Mouse (Mus musculus): ENCODE data around the gene Pygb.

The Pygb gene

DNA sequence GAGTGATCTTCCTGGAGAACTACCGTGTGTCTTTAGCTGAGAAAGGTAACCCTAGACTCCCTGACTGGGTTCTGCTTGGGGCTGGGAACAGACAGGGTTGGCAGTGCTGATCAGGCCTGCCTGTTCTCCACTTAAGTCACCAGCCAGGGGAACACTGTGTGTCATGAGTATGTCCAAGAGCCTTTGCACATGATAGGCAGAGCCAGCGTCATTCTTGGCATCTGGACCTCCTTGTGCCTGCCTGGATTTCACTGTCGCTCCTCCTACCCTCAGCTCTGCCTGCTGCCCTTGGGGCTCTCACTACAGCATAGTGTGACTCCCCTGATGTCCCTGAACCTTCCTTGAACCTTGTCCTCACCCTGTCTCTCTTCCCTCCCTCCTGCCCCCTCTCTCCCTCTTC lies 39.9 kb downstream of the Pygb start:
- Histone ChIP-seq H3K4me1 (replicated peaks; ENCODE audit: low read depth, low read length) (0 out of 2 replicates have a peak, but pooled peaks cover 2% of the 10 kb centered on the region), H3K9me3 (ENCODE audit: low read length) (no peaks in the 10 kb centered on the region), H3K27me3 (ENCODE audit: insufficient read depth, low read length) (no peaks in the 10 kb centered on the region), H3K4me3 (replicated peaks; ENCODE audit: low read length) (no peak overlapping the region), H3K36me3 (ENCODE audit: insufficient read depth, low read length) (peaks cover 70% of the 10 kb centered on the region)
- TF ChIP-seq CTCF (conservative IDR thresholded peaks at IDR 0.05; ENCODE audit: low read length) (no peak), NANOG (IDR thresholded peaks at IDR 0.05; ENCODE audit: borderline replicate concordance, low read length) (no peak), POU5F1 (IDR thresholded peaks at IDR 0.05; ENCODE audit: borderline replicate concordance, low read length) (no peak)

GRCm38 (mm10) chr2:150828164-150828563 lies 41.6 kb downstream of the Pygb start:
- no peak for TF ChIP-seq NANOG (IDR thresholded peaks at IDR 0.05; ENCODE audit: borderline replicate concordance, low read length)
- TF ChIP-seq CTCF (conservative IDR thresholded peaks at IDR 0.05; ENCODE audit: low read length): no peak
- TF ChIP-seq POU5F1 (IDR thresholded peaks at IDR 0.05; ENCODE audit: borderline replicate concordance, low read length): no peak
- H3K9me3 ChIP-seq (ENCODE audit: low read length): no peaks in the 10 kb centered on the region
- H3K36me3 ChIP-seq (ENCODE audit: insufficient read depth, low read length): peaks cover 81% of the 10 kb centered on the region

GRCm38 (mm10) chr2:150828654-150829053 lies 42.1 kb downstream of the Pygb start:
- no peak overlapping the region for H3K4me3 ChIP-seq (replicated peaks; ENCODE audit: low read length)
- no peaks in the 10 kb centered on the region for H3K9me3 ChIP-seq (ENCODE audit: low read length)

More at GRCm38 (mm10) chr2:150828164-150828563, 41.6 kb downstream of the Pygb start:
- H3K4me1 ChIP-seq (replicated peaks; ENCODE audit: low read depth, low read length): 0 out of 2 replicates have a peak, but pooled peaks cover 2% of the 10 kb centered on the region
- H3K4me3 ChIP-seq (replicated peaks; ENCODE audit: low read length): no peak overlapping the region
- H3K27me3 ChIP-seq (ENCODE audit: insufficient read depth, low read length): no peaks in the 10 kb centered on the region

GRCm38 (mm10) chr2:150830011-150830410 lies 43.5 kb downstream of the Pygb start:
- Histone ChIP-seq H3K27me3 (ENCODE audit: insufficient read depth, low read length) (no peaks in the 10 kb centered on the region), H3K36me3 (ENCODE audit: insufficient read depth, low read length) (peaks cover 91% of the 10 kb centered on the region), H3K4me1 (replicated peaks; ENCODE audit: low read depth, low read length) (0 out of 2 replicates have a peak, but pooled peaks cover 2% of the 10 kb centered on the region), H3K4me3 (replicated peaks; ENCODE audit: low read length) (no peak overlapping the region), H3K9me3 (ENCODE audit: low read length) (no peaks in the 10 kb centered on the region)
- TF ChIP-seq POU5F1 (IDR thresholded peaks at IDR 0.05; ENCODE audit: borderline replicate concordance, low read length) (no peak), NANOG (IDR thresholded peaks at IDR 0.05; ENCODE audit: borderline replicate concordance, low read length) (no peak), CTCF (conservative IDR thresholded peaks at IDR 0.05; ENCODE audit: low read length) (no peak)

More at GRCm38 (mm10) chr2:150828654-150829053, 42.1 kb downstream of the Pygb start:
- Histone ChIP-seq H3K4me1 (replicated peaks; ENCODE audit: low read depth, low read length) (0 out of 2 replicates have a peak, but pooled peaks cover 2% of the 10 kb centered on the region), H3K36me3 (ENCODE audit: insufficient read depth, low read length) (peaks cover 85% of the 10 kb centered on the region), H3K27me3 (ENCODE audit: insufficient read depth, low read length) (no peaks in the 10 kb centered on the region)
- TF ChIP-seq NANOG (IDR thresholded peaks at IDR 0.05; ENCODE audit: borderline replicate concordance, low read length): no peak
- no peak for TF ChIP-seq POU5F1 (IDR thresholded peaks at IDR 0.05; ENCODE audit: borderline replicate concordance, low read length)
- TF ChIP-seq CTCF (conservative IDR thresholded peaks at IDR 0.05; ENCODE audit: low read length): no peak

- H3K27me3 ChIP-seq (ENCODE audit: insufficient read depth, low read length): no peaks in the 10 kb centered on the region
- H3K9me3 ChIP-seq (ENCODE audit: low read length): no peaks in the 10 kb centered on the region
- H3K4me1 ChIP-seq (replicated peaks; ENCODE audit: low read depth, low read length): peaks cover 6% of the 10 kb centered on the region
- TF ChIP-seq POU5F1 (IDR thresholded peaks at IDR 0.05; ENCODE audit: borderline replicate concordance, low read length) (no peak), CTCF (conservative IDR thresholded peaks at IDR 0.05; ENCODE audit: low read length) (no peak), NANOG (IDR thresholded peaks at IDR 0.05; ENCODE audit: borderline replicate concordance, low read length) (no peak)
- peaks cover 98% of the 10 kb centered on the region for H3K36me3 ChIP-seq (ENCODE audit: insufficient read depth, low read length)
- no peak overlapping the region for H3K4me3 ChIP-seq (replicated peaks; ENCODE audit: low read length)
Observed at GRCm38 (mm10) chr2:150830911-150831441, 44.4 kb downstream of the Pygb start.

DNA sequence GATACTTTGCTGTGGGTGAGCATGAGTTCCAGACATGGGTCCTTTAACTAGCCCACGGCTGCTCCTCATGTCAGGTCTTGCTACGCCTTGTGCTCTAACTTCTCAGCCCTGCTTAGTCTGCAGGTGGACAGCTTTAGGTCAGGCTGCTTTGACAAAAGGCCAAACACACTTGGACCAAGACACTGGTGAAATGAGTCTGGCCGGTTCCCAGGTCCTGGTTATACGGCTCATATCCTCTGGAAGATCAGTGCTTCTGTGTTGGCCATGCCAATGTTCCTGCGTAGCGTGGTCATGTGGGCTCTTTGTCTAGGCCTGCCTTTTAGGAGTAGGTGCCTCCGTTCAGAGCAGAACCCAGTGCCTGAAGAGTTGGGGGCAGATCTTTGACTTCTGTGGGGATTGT lies 45.5 kb downstream of the Pygb start:
- Histone ChIP-seq H3K27me3 (ENCODE audit: insufficient read depth, low read length) (no peaks in the 10 kb centered on the region), H3K36me3 (ENCODE audit: insufficient read depth, low read length) (peaks cover 91% of the 10 kb centered on the region)

DNA sequence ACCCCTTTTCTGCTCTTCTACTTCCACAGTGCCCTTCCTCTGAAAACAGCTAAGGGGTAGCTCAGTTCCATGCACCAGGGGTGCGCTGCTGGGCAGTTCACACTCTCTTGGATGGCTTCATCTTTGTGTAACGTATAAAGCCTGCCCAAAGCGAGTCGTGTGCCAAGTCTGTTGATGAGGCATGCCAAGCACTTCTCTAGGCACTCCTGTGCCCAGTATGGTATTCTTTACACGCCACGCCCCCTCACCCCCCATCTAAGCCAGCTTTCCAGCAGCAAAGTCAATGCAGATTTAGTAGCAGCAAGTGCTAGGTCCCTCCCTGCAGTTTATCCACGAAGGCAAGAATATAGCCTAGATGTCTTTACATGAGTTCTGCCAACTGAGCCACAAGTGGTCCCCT lies 48.1 kb downstream of the Pygb start:
- Histone ChIP-seq H3K27me3 (ENCODE audit: insufficient read depth, low read length) (no peaks in the 10 kb centered on the region), H3K4me1 (replicated peaks; ENCODE audit: low read depth, low read length) (peaks cover 39% of the 10 kb centered on the region), H3K4me3 (replicated peaks; ENCODE audit: low read length) (no peak overlapping the region), H3K9me3 (ENCODE audit: low read length) (no peaks in the 10 kb centered on the region), H3K36me3 (ENCODE audit: insufficient read depth, low read length) (peaks cover 76% of the 10 kb centered on the region)
- no peak for TF ChIP-seq CTCF (conservative IDR thresholded peaks at IDR 0.05; ENCODE audit: low read length)
- TF ChIP-seq NANOG (IDR thresholded peaks at IDR 0.05; ENCODE audit: borderline replicate concordance, low read length): no peak
- TF ChIP-seq POU5F1 (IDR thresholded peaks at IDR 0.05; ENCODE audit: borderline replicate concordance, low read length): no peak

More for the DNA sequence above, 45.5 kb downstream of the Pygb start:
- Histone ChIP-seq H3K4me1 (replicated peaks; ENCODE audit: low read depth, low read length) (peaks cover 17% of the 10 kb centered on the region), H3K4me3 (replicated peaks; ENCODE audit: low read length) (no peak overlapping the region), H3K9me3 (ENCODE audit: low read length) (no peaks in the 10 kb centered on the region)
- TF ChIP-seq NANOG (IDR thresholded peaks at IDR 0.05; ENCODE audit: borderline replicate concordance, low read length): no peak
- TF ChIP-seq CTCF (conservative IDR thresholded peaks at IDR 0.05; ENCODE audit: low read length): no peak
- TF ChIP-seq POU5F1 (IDR thresholded peaks at IDR 0.05; ENCODE audit: borderline replicate concordance, low read length): no peak

- no peak for TF ChIP-seq POU5F1 (IDR thresholded peaks at IDR 0.05; ENCODE audit: borderline replicate concordance, low read length)
- Histone ChIP-seq H3K4me3 (replicated peaks; ENCODE audit: low read length) (no peak overlapping the region), H3K27me3 (ENCODE audit: insufficient read depth, low read length) (no peaks in the 10 kb centered on the region), H3K9me3 (ENCODE audit: low read length) (no peaks in the 10 kb centered on the region), H3K36me3 (ENCODE audit: insufficient read depth, low read length) (peaks cover 68% of the 10 kb centered on the region), H3K4me1 (replicated peaks; ENCODE audit: low read depth, low read length) (peaks cover 39% of the 10 kb centered on the region)
Observed at GRCm38 (mm10) chr2:150835975-150836374, 49.4 kb downstream of the Pygb start.

DNA sequence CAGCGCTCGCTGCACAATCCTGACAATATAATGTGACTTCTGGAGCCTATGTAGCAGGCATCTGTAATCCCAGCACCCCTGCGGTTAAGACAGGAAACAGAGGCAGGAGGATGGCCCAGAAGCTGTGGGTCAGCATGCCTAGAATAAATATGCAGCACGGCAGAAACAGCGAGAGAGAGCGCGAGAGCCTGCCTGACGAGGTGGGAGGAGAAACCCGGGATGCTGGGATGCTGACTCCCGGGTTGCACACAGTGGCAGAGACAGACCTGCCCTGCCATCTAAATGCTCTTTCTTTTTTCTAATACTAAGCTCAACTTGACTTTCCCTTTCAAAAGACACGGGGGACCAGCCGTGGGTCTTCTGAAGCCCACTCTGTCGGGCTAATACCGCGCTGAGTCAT lies 50.4 kb downstream of the Pygb start:
- peaks cover 41% of the 10 kb centered on the region for H3K4me1 ChIP-seq (replicated peaks; ENCODE audit: low read depth, low read length)
- H3K9me3 ChIP-seq (ENCODE audit: low read length): no peaks in the 10 kb centered on the region
- TF ChIP-seq CTCF (conservative IDR thresholded peaks at IDR 0.05; ENCODE audit: low read length) (no peak), NANOG (IDR thresholded peaks at IDR 0.05; ENCODE audit: borderline replicate concordance, low read length) (no peak)
- peak overlapping the region; percentile 37; the same call in 1 of the 2 replicates for H3K4me3 ChIP-seq (replicated peaks; ENCODE audit: low read length)
- peaks cover 63% of the 10 kb centered on the region for H3K36me3 ChIP-seq (ENCODE audit: insufficient read depth, low read length)
- H3K27me3 ChIP-seq (ENCODE audit: insufficient read depth, low read length): no peaks in the 10 kb centered on the region
